In genomic region chr17:6020636-6021035, GRCm38 (mm10) we compare ENCODE assay signal across 17 mouse cellular contexts. TPM values are rescaled to one million over a fixed set of nuclear protein-coding genes. Genes with fewer than 3 reads are reported as not detected.
DNase-seq lines count a peak whose midpoint lies in the region; ATAC-seq lines count a peak whose summit lies in the region.
"Had no signal": no experiment of that assay in that cellular context is flagged by ENCODE, and none has a peak within 500 bp of the region (broad histone marks: within the 10 kb centered on the region; RNA-seq: fewer than 3 reads in every experiment).

No protein-coding gene starts in this region.

- H3K27me3 ChIP-seq in kidney, embryonic 16.5 days (ENCODE audit: insufficient read depth, low read length): no peaks in the 10 kb centered on the region
- no peaks in the 10 kb centered on the region for H3K27me3 ChIP-seq in limb, embryonic 13.5 days
- H3K27me3 ChIP-seq: kidney, embryonic 15.5 days; liver, embryonic 12.5 days; stomach, embryonic 15.5 days had no signal

- H3K4me1 ChIP-seq in kidney, embryonic 16.5 days (ENCODE audit: insufficient read depth, low read length): peaks cover 5% of the 10 kb centered on the region; the same call in 1 of the 2 replicates
- peaks cover 3% of the 10 kb centered on the region; the same call in 1 of the 2 replicates for H3K4me1 ChIP-seq in limb, embryonic 13.5 days

- H3K9me3 ChIP-seq in kidney, embryonic 16.5 days (ENCODE audit: low read length): no peaks in the 10 kb centered on the region
- no peaks in the 10 kb centered on the region for H3K9me3 ChIP-seq in limb, embryonic 13.5 days
- H3K9me3 ChIP-seq: heart, embryonic 10.5 days; kidney, embryonic 15.5 days; liver, embryonic 12.5 days; stomach, embryonic 15.5 days had no signal

- DNase-seq in kidney, adult 11 months: no peak
- peak; percentile 45 for DNase-seq in ES-CJ7 (ENCODE audit: low read depth, low spot score)
- peak; percentile 39 for DNase-seq in adipocyte (ENCODE audit: low spot score)
- no peak for DNase-seq in cerebellum, adult 9-11 months
- no peak for DNase-seq in cerebellum, postnatal 10 days
- DNase-seq: cerebellum, adult 8-10 months; gastrocnemius, postnatal 25 days; heart, postnatal 14 days; spleen, adult 18-20 months had no signal

- H3K27ac ChIP-seq in kidney, embryonic 16.5 days (ENCODE audit: low read length): peak overlapping the region; percentile 65; the same call in 1 of the 2 replicates
- peak overlapping the region; percentile 52; the same call in 1 of the 2 replicates for H3K27ac ChIP-seq in limb, embryonic 13.5 days
- H3K27ac ChIP-seq: hindbrain, postnatal 0 days; left cerebral cortex, adult 2 months; liver, embryonic 12.5 days; stomach, embryonic 15.5 days had no signal

- WGBS in kidney, embryonic 16.5 days: 64% methylated on average over 7 of the region's 7 CpGs
- 52% methylated on average over 7 of the region's 7 CpGs for WGBS in limb, embryonic 13.5 days

- no peak overlapping the region for H3K4me2 ChIP-seq in kidney, embryonic 16.5 days (replicated peaks; ENCODE audit: low read depth, low read length)
- H3K4me2 ChIP-seq in limb, embryonic 13.5 days (replicated peaks): peak overlapping the region; percentile 46; the same call in 1 of the 2 replicates
- H3K4me2 ChIP-seq: liver, embryonic 12.5 days; stomach, embryonic 15.5 days had no signal

- H3K4me3 ChIP-seq in kidney, embryonic 16.5 days (ENCODE audit: low read length): no peak overlapping the region
- H3K4me3 ChIP-seq in limb, embryonic 13.5 days: no peak overlapping the region
- H3K4me3 ChIP-seq: heart, embryonic 10.5 days; kidney, embryonic 15.5 days; left cerebral cortex, adult 2 months; liver, embryonic 12.5 days; stomach, embryonic 15.5 days had no signal

- ATAC-seq in kidney, embryonic 16.5 days (ENCODE audit: low FRiP score, low TSS enrichment): no peak
- no peak for ATAC-seq in limb, embryonic 13.5 days (ENCODE audit: low FRiP score, low read depth)
- ATAC-seq: liver, embryonic 12.5 days had no signal

- H3K9ac ChIP-seq in kidney, embryonic 16.5 days (replicated peaks; ENCODE audit: low read length): no peak overlapping the region
- no peak overlapping the region for H3K9ac ChIP-seq in limb, embryonic 13.5 days
- H3K9ac ChIP-seq: kidney, embryonic 15.5 days; liver, embryonic 12.5 days; stomach, embryonic 15.5 days had no signal

- 0 out of 2 replicates have a peak, but pooled peaks cover 2% of the 10 kb centered on the region for H3K36me3 ChIP-seq in kidney, embryonic 16.5 days (ENCODE audit: insufficient read depth, low read length)
- no peaks in the 10 kb centered on the region for H3K36me3 ChIP-seq in limb, embryonic 13.5 days

RNA-seq across cellular contexts. Expression of gene Serac1, which starts 58.9 kb away (rescaled TPM):
- 5.1 and 6.0 TPM in 2 replicates for polyA plus RNA-seq in kidney, embryonic 16.5 days (2015; fragmentation: Nextera tagmentation; extraction: Ambion mirVana)
- 6.8 and 7.7 TPM in 2 replicates for polyA plus RNA-seq in limb, embryonic 13.5 days (2015; fragmentation: Nextera tagmentation; extraction: Ambion mirVana)

RNA-seq across cellular contexts. Expression of gene Gtf2h5, which starts 59.0 kb away (rescaled TPM):
- polyA plus RNA-seq in kidney, embryonic 16.5 days (2015; fragmentation: Nextera tagmentation; extraction: Ambion mirVana): 153 and 156 TPM in 2 replicates
- 175 and 185 TPM in 2 replicates for polyA plus RNA-seq in limb, embryonic 13.5 days (2015; fragmentation: Nextera tagmentation; extraction: Ambion mirVana)

Comparison
In these comparisons a context has a peak if more than half of its experiments do, and no peak if none do; other contexts are left out.
1. DNase-seq: peak in ES-CJ7 (single experiment) and adipocyte (single experiment); none in kidney, adult 11 months (single experiment), cerebellum, adult 9-11 months (single experiment) and cerebellum, postnatal 10 days (0 of 2).